Mouse (Mus musculus): ENCODE results near the gene Zfp512. TPM values are rescaled to one million over a fixed set of nuclear protein-coding genes. Genes with fewer than 3 reads are reported as not detected.

The Zfp512 gene
- polyA plus RNA-seq (2012; rRNA removed): 12.9 and 14.2 TPM in 2 replicates

DNA sequence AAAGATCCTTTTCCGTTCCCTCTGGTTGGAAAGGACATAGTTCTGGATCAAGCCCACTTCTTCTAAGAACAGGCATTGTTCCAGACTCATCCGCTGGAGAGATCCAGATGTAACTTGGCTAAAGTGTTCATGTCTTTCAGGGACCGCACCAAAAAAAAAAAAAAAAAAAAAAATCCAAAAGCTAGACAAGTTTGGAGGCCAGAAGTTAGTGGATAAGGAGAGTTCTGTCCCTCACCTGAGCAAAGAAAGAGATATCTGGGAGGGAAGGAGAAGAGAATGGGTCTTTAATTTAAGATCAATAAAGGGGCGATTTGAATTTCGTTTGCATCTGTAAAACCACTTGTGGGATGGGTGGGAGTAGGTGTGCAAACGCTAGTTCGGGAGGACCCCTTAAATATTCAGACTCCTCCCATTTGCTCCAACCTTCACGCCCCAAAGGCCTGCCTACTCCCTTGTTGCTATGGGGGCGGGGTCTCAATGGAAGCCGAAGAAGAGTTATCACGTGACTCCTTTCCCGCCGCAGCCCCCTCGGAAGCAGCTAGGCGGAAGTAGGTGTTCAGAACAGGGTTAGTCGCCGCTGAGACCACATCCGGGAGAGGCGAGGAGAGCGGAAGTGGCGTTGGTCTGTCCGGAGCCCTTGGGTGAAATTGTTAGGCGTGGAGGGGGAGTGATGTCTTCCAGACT, at the start of gene Zfp512:
TSS of gene Zfp512 (plus strand) at position 554 of the 684 bp plus-strand sequence.

DNA sequence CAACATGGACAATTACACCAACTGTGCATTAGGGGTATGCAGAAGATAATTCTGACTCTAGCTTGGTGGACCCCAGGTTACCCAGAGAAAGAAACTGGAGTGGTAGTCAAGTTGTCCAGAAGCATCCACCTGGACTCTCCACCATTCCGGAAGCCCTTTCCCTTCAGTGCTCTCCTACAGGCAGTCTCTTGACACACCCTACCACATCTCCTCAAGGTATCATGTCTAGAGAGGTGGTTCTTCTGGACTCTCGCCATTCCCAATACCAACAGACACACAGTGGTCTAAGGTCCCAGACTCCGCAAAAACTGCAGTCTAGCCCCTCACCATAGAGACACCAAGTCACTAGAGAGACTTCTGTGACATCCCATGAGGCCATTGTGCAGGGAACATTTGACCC, 33.2 kb downstream of the Zfp512 start, which contains the start of gene 4930548H24Rik:
TSS of gene 4930548H24Rik (plus strand) at position 301 of the 400 bp plus-strand sequence.

DNA sequence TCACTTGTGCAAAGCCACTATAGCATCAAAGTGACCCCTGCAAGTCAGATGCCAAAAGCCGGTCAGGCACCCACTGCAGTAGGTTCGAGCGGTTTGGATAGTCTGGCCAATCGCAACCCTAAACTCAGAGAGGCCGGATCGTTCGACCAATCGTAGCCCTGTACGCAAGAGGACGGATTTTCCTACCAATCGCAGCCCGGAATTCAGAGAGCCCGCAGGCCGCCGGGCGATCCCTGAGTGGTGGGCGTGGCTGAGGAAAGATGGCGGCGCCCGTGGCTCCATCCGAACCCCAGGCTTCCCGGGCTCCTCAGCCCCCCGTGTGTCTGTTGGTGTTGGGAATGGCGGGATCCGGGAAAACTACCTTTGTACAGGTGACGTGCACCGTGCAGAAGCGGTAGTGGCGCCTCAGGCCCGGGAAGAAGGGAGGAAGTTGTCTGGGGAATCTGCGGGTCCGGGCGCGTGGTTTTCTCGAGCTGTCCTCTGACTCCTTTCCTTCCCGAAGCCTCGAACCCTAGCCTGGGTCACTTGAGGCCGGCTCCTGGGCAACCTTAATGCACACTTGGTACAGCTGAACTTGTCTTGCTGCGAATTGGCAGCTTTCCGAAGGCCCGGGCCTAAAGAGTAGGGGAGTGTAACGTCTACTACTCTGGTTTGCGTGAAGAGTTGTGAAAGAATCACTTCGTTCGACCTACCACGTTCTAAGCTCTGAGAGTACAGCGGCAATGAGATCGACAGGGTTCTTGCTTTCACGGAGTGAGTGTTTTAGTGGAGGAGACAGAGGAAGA, 42.5 kb downstream of the Zfp512 start, which contains the start of gene Gpn1:
TSS of gene Gpn1 (plus strand) at position 229 of the 785 bp plus-strand sequence.

DNA sequence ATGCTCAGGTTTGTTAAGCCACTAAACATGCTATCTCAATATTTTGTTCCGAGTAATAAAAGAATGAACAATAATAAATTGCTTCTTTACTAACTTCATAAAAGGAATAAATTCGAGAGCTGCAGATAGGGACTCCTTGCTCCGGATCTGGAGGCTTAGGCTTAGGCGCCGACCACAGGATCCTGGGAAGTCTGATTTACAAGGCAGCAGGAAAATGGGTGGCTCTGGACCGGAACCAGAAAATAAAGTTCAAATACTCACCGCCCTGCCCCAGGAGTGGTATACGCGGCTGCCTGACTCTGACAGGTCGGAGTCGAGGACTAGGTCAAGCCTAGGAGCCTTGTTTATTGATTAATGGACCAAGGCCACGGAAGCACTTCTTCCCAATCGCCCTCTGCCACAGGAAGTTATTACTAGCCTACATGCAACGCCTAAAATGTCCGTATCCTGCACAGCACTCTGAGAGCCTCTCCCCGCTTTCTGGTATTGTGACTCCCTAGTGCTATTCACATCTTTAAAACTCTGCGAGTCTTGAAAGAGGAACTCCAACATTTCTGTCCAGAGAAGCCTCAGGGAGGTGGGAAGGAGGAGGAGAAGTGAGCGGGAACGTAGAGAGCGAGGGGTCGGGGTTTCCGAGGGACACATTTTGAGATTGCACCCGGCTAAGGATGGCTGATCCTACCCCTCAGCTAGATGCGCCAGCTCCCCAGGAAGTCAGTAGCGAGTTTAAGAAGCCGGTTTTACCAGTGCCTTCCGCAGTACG, 74.3 kb downstream of the Zfp512 start, which contains the start of gene Slc4a1ap:
TSS of gene Slc4a1ap (plus strand) at position 642 of the 763 bp plus-strand sequence.

DNA sequence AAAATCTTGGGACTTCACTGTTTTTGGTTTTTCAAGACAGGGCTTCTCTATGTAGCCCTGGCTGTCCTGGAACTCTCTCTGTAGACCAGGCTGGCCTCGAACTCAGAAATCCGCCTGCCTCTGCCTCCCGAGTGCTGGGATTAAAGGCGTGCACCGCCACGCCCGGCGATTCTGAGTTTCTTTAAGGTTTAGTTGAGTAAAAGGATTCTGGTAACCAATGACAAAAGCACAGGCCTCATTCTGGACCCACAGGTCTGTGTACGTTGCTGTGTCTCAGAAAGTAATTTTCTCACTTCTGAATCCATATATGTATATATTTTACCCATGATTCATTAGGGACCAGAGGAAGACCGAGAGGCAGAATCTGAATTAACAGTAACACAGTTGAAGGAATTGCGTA, 75.5 kb downstream of the Zfp512 start, which contains the start of gene Supt7l:
TSS of gene Supt7l (minus strand) at position 101 of the 400 bp plus-strand sequence.

Other genes with a start within 250 kb of the Zfp512 start
- 107 and 169 TPM in 2 replicates for gene Ppm1g, start 231.7 kb upstream of the Zfp512 start, polyA plus RNA-seq (2012; rRNA removed)
- 256 and 269 TPM in 2 replicates for gene Nrbp1, start 211.6 kb upstream of the Zfp512 start, polyA plus RNA-seq (2012; rRNA removed)
- 1.1 and 2.3 TPM in 2 replicates for gene Gm9970, start 211.2 kb upstream of the Zfp512 start, polyA plus RNA-seq (2012; rRNA removed)
- 75.9 and 76.0 TPM in 2 replicates for gene Krtcap3, start 200.7 kb upstream of the Zfp512 start, polyA plus RNA-seq (2012; rRNA removed)
- gene Ift172, start 161.3 kb upstream of the Zfp512 start, polyA plus RNA-seq (2012; rRNA removed): 60.1 and 67.6 TPM in 2 replicates
- 71.9 and 95.0 TPM in 2 replicates for gene Fndc4, start 156.4 kb upstream of the Zfp512 start, polyA plus RNA-seq (2012; rRNA removed)
- gene Gckr, start 155.0 kb upstream of the Zfp512 start, polyA plus RNA-seq (2012; rRNA removed): 2.5 and 4.1 TPM in 2 replicates
- gene 4930548H24Rik, start 33.3 kb downstream of the Zfp512 start, polyA plus RNA-seq (2012; rRNA removed): not detected in 2 replicates
- gene Gpn1, start 42.3 kb downstream of the Zfp512 start, polyA plus RNA-seq (2012; rRNA removed): 9.8 and 12.1 TPM in 2 replicates
- 14.4 and 16.0 TPM in 2 replicates for gene Slc4a1ap, start 74.6 kb downstream of the Zfp512 start, polyA plus RNA-seq (2012; rRNA removed)
- gene Supt7l, start 75.4 kb downstream of the Zfp512 start, polyA plus RNA-seq (2012; rRNA removed): 11.6 and 15.2 TPM in 2 replicates
- 23.4 and 27.6 TPM in 2 replicates for gene Mrpl33, start 144.5 kb downstream of the Zfp512 start, polyA plus RNA-seq (2012; rRNA removed)
- 2.3 and 2.5 TPM in 2 replicates for gene Rbks, start 245.2 kb downstream of the Zfp512 start, polyA plus RNA-seq (2012; rRNA removed)
- 27.1 and 30.1 TPM in 2 replicates for gene Babam2, start 245.3 kb downstream of the Zfp512 start, polyA plus RNA-seq (2012; rRNA removed)

Measured in ovary, adult 2 months (tissue).